Mouse (Mus musculus) liver, adult 2 months (tissue): ENCODE results near the gene Shank3.

Experiments used
- CTCF ChIP-seq: fragments of 200-500 bp; IDR thresholded peaks from 2 replicates; pipeline ENCODE4 v1.5.1; 2011; ENCODE audit warnings: low read depth, low read length, control low read depth
- POLR2A ChIP-seq: fragments of 200-500 bp; IDR thresholded peaks from 2 replicates; pipeline ENCODE4 v1.6.1; 2011; ENCODE audit warnings: low read length, control low read depth; ENCODE audit not compliant: insufficient read depth; ENCODE audit errors: extremely low read depth

GRCm38 (mm10) chr15:89605822-89606570 lies 106.6 kb downstream of the Shank3 start:
- TF ChIP-seq POLR2A (no peak), CTCF (no peak)
